Mouse (Mus musculus) megakaryocyte, embryonic 14.5 days (primary cell): ENCODE data around the gene Slc47a2.

Source experiments
- FLI1 ChIP-seq: IDR thresholded peaks from 2 replicates; pipeline ENCODE4 v1.6.1; 2012; ENCODE audit warnings: low read length, inconsistent platforms, mixed read lengths
- GATA1 ChIP-seq: IDR thresholded peaks from 3 replicates; pipeline ENCODE4 v1.6.1; 2012; ENCODE audit warnings: mixed read lengths, low read length, inconsistent platforms, borderline replicate concordance

- TF ChIP-seq GATA1 (no peak), FLI1 (no peak)
Observed at GRCm38 (mm10) chr11:61262516-61262915, 80.1 kb downstream of the Slc47a2 start.
